Mouse (Mus musculus) cerebellum, adult 2 months (tissue): Measurements from ENCODE around the gene Cracr2b. TPM values are rescaled to one million over a fixed set of nuclear protein-coding genes. Genes with fewer than 3 reads are reported as not detected.
A peak's percentile ranks its signal among the peaks of the same experiment; 100 is the strongest.

Experiments used
- DNase-seq, 2 experiments: peaks; one replicate each; pipeline ENCODE4 v3.0.0; 2021
- H3K27ac ChIP-seq: fragments of 200-500 bp; 2 replicates; pipeline ENCODE4 v1.5.1; 2012; ENCODE audit warnings: low read length, control low read depth, inconsistent platforms; ENCODE audit not compliant: insufficient read depth
- H3K27me3 ChIP-seq: fragments of 200-500 bp; 2 replicates; pipeline ENCODE4 v1.6.1; 2012; ENCODE audit warnings: inconsistent platforms, mild to moderate bottlenecking, low read length, moderate library complexity; ENCODE audit not compliant: control insufficient read depth, insufficient read depth
- H3K4me1 ChIP-seq: fragments of 200-500 bp; 2 replicates; pipeline ENCODE4 v1.6.1; 2011; ENCODE audit warnings: low read length; ENCODE audit not compliant: control insufficient read depth, insufficient read depth
- H3K4me3 ChIP-seq: fragments of 200-500 bp; replicated peaks from 2 replicates; pipeline ENCODE3; 2011; ENCODE audit warnings: mild to moderate bottlenecking, low read depth, low read length, control low read depth; ENCODE audit not compliant: insufficient read depth
- CTCF ChIP-seq: fragments of 200-500 bp; IDR thresholded peaks from 2 replicates; pipeline ENCODE4 v1.5.1; 2011; ENCODE audit warnings: low read depth, mild to moderate bottlenecking, control low read depth, low read length, moderate library complexity, borderline replicate concordance; ENCODE audit not compliant: insufficient read depth
- POLR2A ChIP-seq: fragments of 200-500 bp; IDR thresholded peaks from 2 replicates; pipeline ENCODE4 v1.6.1; 2011; ENCODE audit warnings: low read length, control low read depth, borderline replicate concordance; ENCODE audit not compliant: insufficient read depth
- WGBS: fragments of 180-500 bp; shearing (Covaris S2); methylation state at CpG from one replicate; pipeline ENCODE4 v1.1.7; 2018; 5-methylcytosine and 5-hydroxymethylcytosine counted together
- polyA plus RNA-seq: library from polyadenylated mRNA; depleted of rRNA; stranded (reverse); fragments of >200 nt; gene quantifications from 2 replicates; pipeline ENCODE4 v1.2.3, GENCODE M21; 2012

The Cracr2b gene
- polyA plus RNA-seq, 1 experiment, result 8.3 TPM

- WGBS, result under 1% methylated on average over 45 of the region's 45 CpGs
- H3K27me3 ChIP-seq, result no peaks in the 10 kb centered on the region
- H3K27ac ChIP-seq, result peak within 1 kb of the TSS; percentile 91
- H3K4me3 ChIP-seq, result peak within 1 kb of the TSS; percentile 72
- peak; percentile 89 to 90 for DNase-seq
- TF ChIP-seq POLR2A (peak; percentile 75), CTCF (no peak)
- peaks cover 45% of the 10 kb centered on the region for H3K4me1 ChIP-seq
These were observed 5.8 kb upstream of the Cracr2b start, which contains the start of gene Pnpla2 for GRCm38 (mm10) chr7:141454967-141455551. Pnpla2 (plus strand) TSS chr7:141455198.

- H3K4me3 ChIP-seq, result peak overlapping the region; percentile 72
- H3K4me1 ChIP-seq, result peaks cover 52% of the 10 kb centered on the region
- TF ChIP-seq CTCF (no peak), POLR2A (peak; percentile 35; the same call in 1 of the 2 replicates)
- DNase-seq, result peak; percentile 77 to 78
- WGBS, result 1% methylated on average over 23 of the region's 23 CpGs
- H3K27ac ChIP-seq, result peak overlapping the region; percentile 91
- no peaks in the 10 kb centered on the region for H3K27me3 ChIP-seq
These were observed 5.1 kb upstream of the Cracr2b start for GRCm38 (mm10) chr7:141455610-141456314.

GRCm38 (mm10) chr7:141456739-141457138 lies 4.2 kb upstream of the Cracr2b start:
- 62% methylated on average over 6 of the region's 6 CpGs for WGBS
- H3K27ac ChIP-seq, result peak overlapping the region; percentile 91
- TF ChIP-seq POLR2A (no peak), CTCF (no peak)
- H3K4me1 ChIP-seq, result peaks cover 55% of the 10 kb centered on the region
- no peaks in the 10 kb centered on the region for H3K27me3 ChIP-seq
- peak overlapping the region; percentile 72 for H3K4me3 ChIP-seq
- no peak for DNase-seq

- Histone ChIP-seq H3K27me3 (no peaks in the 10 kb centered on the region), H3K4me3 (no peak overlapping the region), H3K4me1 (peaks cover 58% of the 10 kb centered on the region), H3K27ac (peak overlapping the region; percentile 91)
- WGBS, result 50% methylated on average over 14 of the region's 14 CpGs
- no peak for TF ChIP-seq POLR2A
- no peak for TF ChIP-seq CTCF
- DNase-seq, result peak; percentile 42 to 48
These were observed 3.7 kb upstream of the Cracr2b start for GRCm38 (mm10) chr7:141457236-141457635.

GRCm38 (mm10) chr7:141457986-141458660 lies 2.8 kb upstream of the Cracr2b start:
- H3K27me3 ChIP-seq, result no peaks in the 10 kb centered on the region
- 63% methylated on average over 15 of the region's 15 CpGs for WGBS
- H3K4me1 ChIP-seq, result peaks cover 62% of the 10 kb centered on the region
- no peak overlapping the region for H3K4me3 ChIP-seq
- peak overlapping the region; percentile 12; the same call in 1 of the 2 replicates for H3K27ac ChIP-seq
- TF ChIP-seq CTCF, result peak; percentile 63
- TF ChIP-seq POLR2A, result no peak
- peak; percentile 55 to 65 for DNase-seq

GRCm38 (mm10) chr7:141458661-141459060 lies 2.2 kb upstream of the Cracr2b start:
- no peak for DNase-seq
- WGBS, result 81% methylated on average over 11 of the region's 11 CpGs
- TF ChIP-seq CTCF (no peak), POLR2A (no peak)
- H3K27ac ChIP-seq, result peak overlapping the region; percentile 49
- H3K4me1 ChIP-seq, result peaks cover 62% of the 10 kb centered on the region
- no peak overlapping the region for H3K4me3 ChIP-seq
- H3K27me3 ChIP-seq, result no peaks in the 10 kb centered on the region

- WGBS, result 18% methylated on average over 17 of the region's 17 CpGs
- Histone ChIP-seq H3K27me3 (no peaks in the 10 kb centered on the region), H3K4me1 (peaks cover 62% of the 10 kb centered on the region), H3K27ac (peak overlapping the region; percentile 49), H3K4me3 (no peak overlapping the region)
- 0 out of 2 replicates have a peak, but pooled peaks have one; percentile 12 for TF ChIP-seq CTCF
- no peak for TF ChIP-seq POLR2A
- DNase-seq, result peak; percentile 82 to 84
These were observed 1.6 kb upstream of the Cracr2b start for GRCm38 (mm10) chr7:141459301-141459711.
